In the genomic region with DNA sequence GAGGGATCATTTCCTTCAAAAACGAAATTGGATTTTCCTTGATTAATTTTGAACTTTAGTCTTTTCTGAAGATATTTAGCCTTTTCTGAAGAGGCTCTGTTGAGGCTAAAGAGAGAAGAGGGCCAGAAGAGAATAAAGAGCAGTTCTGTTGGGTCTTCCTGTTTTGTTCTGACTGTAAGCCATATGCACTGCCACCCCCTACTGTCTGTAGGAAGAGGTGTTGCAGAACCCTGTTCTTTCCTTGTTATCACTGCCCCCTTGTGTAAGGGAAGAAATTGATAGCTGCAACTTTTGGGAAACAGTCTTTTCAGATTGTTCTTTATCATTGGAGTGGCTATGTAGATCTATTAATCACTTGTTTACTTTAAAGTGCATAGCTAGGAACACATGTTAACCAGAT, we compare ENCODE assay signal across 7 mouse cellular contexts. TPM values are rescaled to one million over a fixed set of nuclear protein-coding genes. Genes with fewer than 3 reads are reported as not detected.
DNase-seq lines count a peak whose midpoint lies in the region; ATAC-seq lines count a peak whose summit lies in the region.

No protein-coding gene starts in this region.

- ATAC-seq in hindbrain, embryonic 11.5 days (ENCODE audit: low FRiP score): no peak
- no peak for ATAC-seq in liver, embryonic 13.5 days (ENCODE audit: low read depth)
- ATAC-seq in neural tube, embryonic 15.5 days (ENCODE audit: low FRiP score): 0 out of 2 replicates have a peak, but pooled peaks have one; percentile 43

- DNase-seq in right cerebral cortex, adult 2 months (ENCODE audit: low spot score in 2 of 2): peak; percentile 44
- DNase-seq in right cerebral cortex, postnatal 25 days: no peak
- peak; percentile 65 for DNase-seq in ZHBTc4 (ENCODE audit: low read depth, low spot score)
- peak; percentile 25 for DNase-seq in embryonic facial prominence, embryonic 10.5 days (ENCODE audit: low spot score)
- peak; percentile 59 for DNase-seq in hindbrain, embryonic 11.5 days (ENCODE audit: low spot score)
- DNase-seq in liver, embryonic 13.5 days: peak; percentile 26

- no peak overlapping the region for H3K4me2 ChIP-seq in hindbrain, embryonic 11.5 days (replicated peaks; ENCODE audit: low read depth, low read length)
- no peak overlapping the region for H3K4me2 ChIP-seq in liver, embryonic 13.5 days
- H3K4me2 ChIP-seq in neural tube, embryonic 15.5 days: peak overlapping the region; percentile 63

- H3K9me3 ChIP-seq in embryonic facial prominence, embryonic 10.5 days: no peaks in the 10 kb centered on the region
- H3K9me3 ChIP-seq in hindbrain, embryonic 11.5 days (ENCODE audit: control insufficient read depth, low read length): no peaks in the 10 kb centered on the region
- no peaks in the 10 kb centered on the region for H3K9me3 ChIP-seq in liver, embryonic 13.5 days (replicated peaks)
- H3K9me3 ChIP-seq in neural tube, embryonic 15.5 days (replicated peaks): no peaks in the 10 kb centered on the region

- H3K4me3 ChIP-seq in embryonic facial prominence, embryonic 10.5 days: peak overlapping the region; percentile 92; the same call in 1 of the 2 replicates
- no peak overlapping the region for H3K4me3 ChIP-seq in hindbrain, embryonic 11.5 days (ENCODE audit: low read depth, low read length)
- H3K4me3 ChIP-seq in liver, embryonic 13.5 days (replicated peaks): no peak overlapping the region
- peak overlapping the region; percentile 93; the same call in 1 of the 2 replicates for H3K4me3 ChIP-seq in neural tube, embryonic 15.5 days (replicated peaks)

- H3K27ac ChIP-seq in embryonic facial prominence, embryonic 10.5 days (replicated peaks): no peak overlapping the region
- no peak overlapping the region for H3K27ac ChIP-seq in hindbrain, embryonic 11.5 days (ENCODE audit: low read depth, low read length)
- H3K27ac ChIP-seq in liver, embryonic 13.5 days: no peak overlapping the region
- H3K27ac ChIP-seq in neural tube, embryonic 15.5 days (replicated peaks): no peak overlapping the region

- 0 out of 2 replicates have a peak, but pooled peaks cover 3% of the 10 kb centered on the region for H3K27me3 ChIP-seq in embryonic facial prominence, embryonic 10.5 days (replicated peaks; ENCODE audit: low read depth, poor library complexity, severe bottlenecking)
- no peaks in the 10 kb centered on the region for H3K27me3 ChIP-seq in hindbrain, embryonic 11.5 days (ENCODE audit: control insufficient read depth, insufficient read depth, low read length)
- no peaks in the 10 kb centered on the region for H3K27me3 ChIP-seq in liver, embryonic 13.5 days
- H3K27me3 ChIP-seq in neural tube, embryonic 15.5 days (replicated peaks): no peaks in the 10 kb centered on the region

- WGBS in embryonic facial prominence, embryonic 10.5 days: 26% methylated on average over 1 of the region's 1 CpGs
- 31% methylated on average over 1 of the region's 1 CpGs for WGBS in hindbrain, embryonic 11.5 days
- 22% methylated on average over 1 of the region's 1 CpGs for WGBS in liver, embryonic 13.5 days (ENCODE audit: insufficient replicate concordance)
- 44% methylated on average over 1 of the region's 1 CpGs for WGBS in neural tube, embryonic 15.5 days

- peaks cover 22% of the 10 kb centered on the region for H3K4me1 ChIP-seq in embryonic facial prominence, embryonic 10.5 days
- H3K4me1 ChIP-seq in hindbrain, embryonic 11.5 days (replicated peaks; ENCODE audit: control insufficient read depth, insufficient read depth, low read length): no peaks in the 10 kb centered on the region; the same call in 1 of the 2 replicates
- H3K4me1 ChIP-seq in liver, embryonic 13.5 days (replicated peaks): peaks cover 24% of the 10 kb centered on the region
- peaks cover 15% of the 10 kb centered on the region for H3K4me1 ChIP-seq in neural tube, embryonic 15.5 days

- no peaks in the 10 kb centered on the region for H3K36me3 ChIP-seq in embryonic facial prominence, embryonic 10.5 days (replicated peaks)
- no peaks in the 10 kb centered on the region for H3K36me3 ChIP-seq in hindbrain, embryonic 11.5 days (ENCODE audit: control insufficient read depth, insufficient read depth, low read length)
- no peaks in the 10 kb centered on the region for H3K36me3 ChIP-seq in liver, embryonic 13.5 days
- no peaks in the 10 kb centered on the region for H3K36me3 ChIP-seq in neural tube, embryonic 15.5 days

- H3K9ac ChIP-seq in hindbrain, embryonic 11.5 days (ENCODE audit: low read depth, low read length): no peak overlapping the region
- H3K9ac ChIP-seq in liver, embryonic 13.5 days: no peak overlapping the region
- H3K9ac ChIP-seq in neural tube, embryonic 15.5 days (replicated peaks): 0 out of 2 replicates have a peak overlapping the region, but pooled peaks have one; percentile 98

RNA-seq across cellular contexts. Expression of a gene that starts 2.1 kb away (rescaled TPM):
- 9.8 and 10.0 TPM in 2 replicates for polyA plus RNA-seq in embryonic facial prominence, embryonic 10.5 days (2016; fragmentation: Nextera tagmentation; extraction: Ambion mirVana)
- polyA plus RNA-seq in hindbrain, embryonic 11.5 days (2014; fragmentation: Nextera tagmentation; extraction: Ambion mirVana): 17.4 and 22.3 TPM in 2 replicates
- 0.96 and 1.3 TPM in 2 replicates for polyA plus RNA-seq in liver, embryonic 13.5 days (2015; fragmentation: Nextera tagmentation; extraction: Ambion mirVana)
- polyA plus RNA-seq in neural tube, embryonic 15.5 days (2015; fragmentation: Nextera tagmentation; extraction: Ambion mirVana): 43.4 and 46.7 TPM in 2 replicates

Comparison
In these comparisons a context has a peak if more than half of its experiments do, and no peak if none do; other contexts are left out.
1. H3K4me3 ChIP-seq: peak in embryonic facial prominence, embryonic 10.5 days (single experiment) and neural tube, embryonic 15.5 days (single experiment); none in hindbrain, embryonic 11.5 days (single experiment) and liver, embryonic 13.5 days (single experiment).